Mouse (Mus musculus) forelimb bud, embryonic 11.5 days (tissue): ENCODE measurements around the gene Slc13a5.

Source experiments
- DNase-seq: peaks from one replicate; pipeline ENCODE4 v3.0.0-alpha.2; 2012; ENCODE audit warnings: low read depth, low spot score

The Slc13a5 gene

GRCm38 (mm10) chr11:72206341-72207203, 60.5 kb downstream of the Slc13a5 start, which contains the start of gene Gm43951:
Gene Gm43951, minus strand, starts transcription at chr11:72206840.
- DNase-seq: peak; percentile 28

- DNase-seq: no peak
Measured at GRCm38 (mm10) chr11:72205256-72205655, 61.8 kb downstream of the Slc13a5 start.

- no peak for DNase-seq
Measured at GRCm38 (mm10) chr11:72203440-72203839, 63.6 kb downstream of the Slc13a5 start.

GRCm38 (mm10) chr11:72196506-72196905, 70.5 kb downstream of the Slc13a5 start:
- DNase-seq: no peak

GRCm38 (mm10) chr11:72194259-72194658, 72.8 kb downstream of the Slc13a5 start:
- no peak for DNase-seq
